Mouse (Mus musculus) intestine, embryonic 14.5 days (tissue): ENCODE measurements around the gene Galnt14. TPM values are rescaled to one million over a fixed set of nuclear protein-coding genes. Genes with fewer than 3 reads are reported as not detected.

Experiments used
- ATAC-seq: fragments of 200-750 bp; cut with Nextera tagmentation; replicated peaks from 2 replicates; pipeline ENCODE4 v1.8.0; 2017; ENCODE audit warnings: low read depth, moderate number of reproducible peaks, moderate TSS enrichment, moderate library complexity; ENCODE audit not compliant: low FRiP score, low TSS enrichment
- DNase-seq: peaks from one replicate; pipeline ENCODE4 v3.0.0-alpha.2; 2018; ENCODE audit warnings: low spot score
- H3K27ac ChIP-seq: fragments of 300-500 bp; sonication (generic); 2 replicates; pipeline ENCODE4 v1.5.1; 2014; ENCODE audit warnings: low read depth, mild to moderate bottlenecking, control low read depth
- H3K27me3 ChIP-seq: fragments of 300-500 bp; sonication (generic); replicated peaks from 2 replicates; pipeline ENCODE4 v1.6.1; 2014; ENCODE audit warnings: low read length, control low read depth; ENCODE audit not compliant: control insufficient read depth, insufficient read depth
- H3K36me3 ChIP-seq: fragments of 300-500 bp; sonication (generic); 2 replicates; pipeline ENCODE4 v1.6.1; 2014; ENCODE audit warnings: low read length, control low read depth; ENCODE audit not compliant: control insufficient read depth, insufficient read depth
- H3K4me1 ChIP-seq: fragments of 300-500 bp; sonication (generic); replicated peaks from 2 replicates; pipeline ENCODE4 v1.6.1; 2014; ENCODE audit warnings: low read length, control low read depth, mixed read lengths; ENCODE audit not compliant: control insufficient read depth, insufficient read depth
- H3K4me2 ChIP-seq: fragments of 300-500 bp; sonication (generic); 2 replicates; pipeline ENCODE4 v1.6.1; 2014; ENCODE audit warnings: low read length
- H3K4me3 ChIP-seq: fragments of 300-500 bp; sonication (generic); 2 replicates; pipeline ENCODE4 v1.5.1; 2014; ENCODE audit warnings: low read depth, low read length, control low read depth, mixed read lengths
- H3K9ac ChIP-seq: fragments of 300-500 bp; sonication (generic); 2 replicates; pipeline ENCODE4 v1.6.1; 2014; ENCODE audit warnings: mild to moderate bottlenecking, low read length
- H3K9me3 ChIP-seq: fragments of 300-500 bp; sonication (generic); 2 replicates; pipeline ENCODE4 v1.6.1; 2016; ENCODE audit warnings: low read length, control low read depth; ENCODE audit not compliant: control insufficient read depth
- WGBS: fragments of 180-500 bp; shearing (Covaris S2); extraction: QIAGEN DNeasy Blood & Tissue Kit; methylation state at CpG from one replicate; pipeline ENCODE4 v1.1.7; 2014; 5-methylcytosine and 5-hydroxymethylcytosine counted together
- polyA plus RNA-seq: library from polyadenylated mRNA; unstranded; fragments of >200 nt; fragmentation: Nextera tagmentation; extraction: Ambion mirVana; gene quantifications from 2 replicates; pipeline ENCODE4 v1.2.1, GENCODE M21; 2014

The Galnt14 gene
- polyA plus RNA-seq, 1 experiment from 2014 or later = 1.2 TPM

DNA sequence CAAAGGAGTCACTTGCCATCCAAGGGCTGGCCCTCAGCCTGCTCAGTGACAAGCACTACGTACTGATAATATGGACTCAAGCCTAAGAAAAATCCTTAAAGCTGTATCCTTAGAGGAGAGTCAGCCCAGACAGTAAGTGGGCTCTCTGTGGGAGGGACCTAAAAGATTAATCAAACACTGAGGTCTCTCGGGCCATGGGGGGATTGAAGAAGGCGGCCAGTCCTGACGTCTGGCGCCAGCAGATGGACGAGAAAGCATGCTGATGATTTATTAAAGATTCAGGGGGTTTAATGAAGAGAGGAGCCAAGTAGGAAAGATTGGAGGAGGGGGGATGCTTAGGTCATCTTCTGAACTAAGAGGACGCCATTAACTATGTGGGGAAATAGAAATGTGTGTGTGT is 162.1 kb downstream of the Galnt14 start:
- no peak overlapping the region for H3K9ac ChIP-seq
- 45% methylated on average over 7 of the region's 7 CpGs for WGBS
- no peak for DNase-seq
- no peak overlapping the region for H3K27ac ChIP-seq
- no peak for ATAC-seq
- H3K4me3 ChIP-seq = no peak overlapping the region
- no peak overlapping the region for H3K4me2 ChIP-seq
- H3K9me3 ChIP-seq = no peaks in the 10 kb centered on the region
- H3K27me3 ChIP-seq = no peaks in the 10 kb centered on the region
- no peaks in the 10 kb centered on the region for H3K36me3 ChIP-seq
- no peaks in the 10 kb centered on the region for H3K4me1 ChIP-seq

- Histone ChIP-seq H3K9ac (no peak overlapping the region), H3K4me3 (no peak overlapping the region), H3K36me3 (no peaks in the 10 kb centered on the region), H3K4me2 (no peak overlapping the region), H3K4me1 (no peaks in the 10 kb centered on the region), H3K27me3 (no peaks in the 10 kb centered on the region), H3K9me3 (no peaks in the 10 kb centered on the region), H3K27ac (no peak overlapping the region)
- ATAC-seq = no peak
- DNase-seq = no peak
- 54% methylated on average over 2 of the region's 2 CpGs for WGBS
Measured at GRCm38 (mm10) chr17:73547483-73547882, 162.8 kb downstream of the Galnt14 start.

DNA sequence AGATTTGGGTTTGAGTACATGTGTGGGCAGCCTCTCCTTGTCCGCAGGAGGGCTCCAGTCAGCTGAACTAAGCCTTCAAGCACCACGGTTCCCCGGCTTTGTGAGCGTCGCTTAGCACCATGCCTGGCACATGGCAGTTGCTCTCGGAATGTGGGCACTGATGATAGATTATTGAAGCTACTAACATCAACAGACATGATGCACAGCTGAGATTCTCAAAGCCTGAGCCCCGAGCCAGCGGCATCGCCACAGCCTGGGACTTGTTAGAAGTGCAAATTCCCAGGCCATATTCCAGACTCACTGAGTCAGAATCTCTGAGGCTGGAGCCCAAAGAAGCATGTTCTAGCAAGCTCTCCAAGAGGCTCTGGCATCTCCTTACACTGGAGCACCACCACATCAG is 168.3 kb downstream of the Galnt14 start:
- no peaks in the 10 kb centered on the region for H3K27me3 ChIP-seq
- no peak overlapping the region for H3K27ac ChIP-seq
- no peak overlapping the region for H3K4me3 ChIP-seq
- no peaks in the 10 kb centered on the region for H3K9me3 ChIP-seq
- 76% methylated on average over 9 of the region's 9 CpGs for WGBS
- no peak overlapping the region for H3K9ac ChIP-seq
- H3K4me1 ChIP-seq = no peaks in the 10 kb centered on the region
- DNase-seq (no peak), ATAC-seq (no peak)
- H3K4me2 ChIP-seq = no peak overlapping the region
- H3K36me3 ChIP-seq = no peaks in the 10 kb centered on the region

DNA sequence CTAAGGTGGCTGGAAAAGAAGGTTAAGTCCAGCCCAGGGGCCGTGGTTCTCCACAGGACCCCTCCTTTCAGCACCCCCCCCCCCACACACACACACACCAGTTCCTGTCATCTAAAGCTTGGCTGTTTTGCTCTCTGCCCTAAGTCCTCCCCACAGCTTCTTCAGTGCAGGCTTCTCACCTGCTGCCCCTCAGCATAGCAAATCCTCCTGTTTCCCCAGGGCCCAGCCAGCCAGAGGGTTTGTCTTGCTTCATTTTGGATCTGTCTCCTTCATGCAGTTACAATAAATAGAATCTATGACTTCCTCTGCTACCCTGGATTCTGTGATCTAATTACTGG is 169.1 kb downstream of the Galnt14 start:
- Histone ChIP-seq H3K27me3 (no peaks in the 10 kb centered on the region), H3K4me2 (no peak overlapping the region), H3K27ac (no peak overlapping the region), H3K4me1 (no peaks in the 10 kb centered on the region), H3K4me3 (no peak overlapping the region), H3K9me3 (no peaks in the 10 kb centered on the region), H3K36me3 (no peaks in the 10 kb centered on the region), H3K9ac (no peak overlapping the region)
- no peak for DNase-seq
- ATAC-seq = no peak
- 25% methylated on average over 1 of the region's 1 CpGs for WGBS

GRCm38 (mm10) chr17:73540409-73541232 is 169.6 kb downstream of the Galnt14 start:
- H3K27me3 ChIP-seq = no peaks in the 10 kb centered on the region
- H3K27ac ChIP-seq = no peak overlapping the region
- H3K9ac ChIP-seq = no peak overlapping the region
- H3K4me3 ChIP-seq = no peak overlapping the region
- H3K9me3 ChIP-seq = no peaks in the 10 kb centered on the region
- no peak for ATAC-seq
- no peak overlapping the region for H3K4me2 ChIP-seq
- H3K36me3 ChIP-seq = no peaks in the 10 kb centered on the region
- DNase-seq = no peak
- 33% methylated on average over 14 of the region's 14 CpGs for WGBS
- H3K4me1 ChIP-seq = no peaks in the 10 kb centered on the region

GRCm38 (mm10) chr17:73531896-73532295 is 178.4 kb downstream of the Galnt14 start:
- no peaks in the 10 kb centered on the region for H3K9me3 ChIP-seq
- no peak for DNase-seq
- 92% methylated on average over 2 of the region's 2 CpGs for WGBS
- no peak overlapping the region for H3K9ac ChIP-seq
- no peaks in the 10 kb centered on the region for H3K27me3 ChIP-seq
- no peak for ATAC-seq
- no peak overlapping the region for H3K4me2 ChIP-seq
- no peak overlapping the region for H3K27ac ChIP-seq
- H3K4me1 ChIP-seq = no peaks in the 10 kb centered on the region
- H3K4me3 ChIP-seq = no peak overlapping the region
- H3K36me3 ChIP-seq = no peaks in the 10 kb centered on the region

- H3K9me3 ChIP-seq = no peaks in the 10 kb centered on the region
- no peak overlapping the region for H3K9ac ChIP-seq
- no peak overlapping the region for H3K4me3 ChIP-seq
- H3K4me1 ChIP-seq = no peaks in the 10 kb centered on the region
- 90% methylated on average over 7 of the region's 7 CpGs for WGBS
- H3K27me3 ChIP-seq = no peaks in the 10 kb centered on the region
- DNase-seq = no peak
- no peak overlapping the region for H3K4me2 ChIP-seq
- no peak overlapping the region for H3K27ac ChIP-seq
- ATAC-seq = no peak
- H3K36me3 ChIP-seq = no peaks in the 10 kb centered on the region
Measured at GRCm38 (mm10) chr17:73522169-73522568, 188.1 kb downstream of the Galnt14 start.

DNA sequence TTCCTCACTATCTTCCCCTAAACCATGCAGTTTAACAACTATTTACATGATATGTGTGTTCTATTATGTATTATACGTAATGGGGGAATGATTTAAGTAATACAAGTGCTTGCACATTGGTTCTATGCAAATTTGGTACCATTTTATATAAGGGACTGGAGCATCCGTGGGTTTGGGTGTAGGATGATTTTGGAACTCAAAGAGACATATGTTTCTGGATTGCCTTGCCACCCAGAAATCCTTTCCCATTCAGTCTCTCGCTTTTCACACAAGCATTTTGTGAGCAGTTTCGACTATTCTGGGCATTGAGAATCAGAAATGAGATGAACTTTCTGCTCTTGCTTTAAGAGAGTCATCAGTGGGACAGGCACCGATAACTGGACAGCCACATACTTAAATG is 190.9 kb downstream of the Galnt14 start:
- Histone ChIP-seq H3K36me3 (no peaks in the 10 kb centered on the region), H3K9ac (no peak overlapping the region), H3K4me2 (no peak overlapping the region), H3K27ac (no peak overlapping the region), H3K9me3 (no peaks in the 10 kb centered on the region), H3K4me1 (no peaks in the 10 kb centered on the region), H3K27me3 (no peaks in the 10 kb centered on the region), H3K4me3 (no peak overlapping the region)
- DNase-seq (no peak), ATAC-seq (no peak)
- 84% methylated on average over 5 of the region's 5 CpGs for WGBS

DNA sequence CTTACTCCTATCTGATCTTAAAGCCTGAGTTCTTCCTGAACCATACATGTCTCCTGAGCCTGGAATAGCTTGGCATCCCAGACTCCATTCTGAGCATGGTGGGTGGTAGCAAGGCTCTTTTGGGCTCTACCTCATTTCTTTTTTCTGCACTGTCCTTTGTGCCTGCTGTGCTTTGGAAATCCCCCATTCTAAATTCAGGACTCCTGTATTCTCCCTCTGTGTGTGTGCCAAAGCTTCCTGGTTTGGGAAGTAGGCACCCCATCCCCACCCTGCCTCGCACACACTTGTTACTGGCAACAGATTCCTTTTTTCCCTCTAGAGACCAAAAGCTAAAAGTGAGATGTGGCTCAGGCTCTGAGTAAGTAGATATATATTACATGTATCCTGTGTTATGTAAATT is 191.9 kb downstream of the Galnt14 start:
- no peak for DNase-seq
- no peak for ATAC-seq
- H3K9me3 ChIP-seq = no peaks in the 10 kb centered on the region
- H3K36me3 ChIP-seq = no peaks in the 10 kb centered on the region
- H3K4me3 ChIP-seq = no peak overlapping the region
- H3K27me3 ChIP-seq = no peaks in the 10 kb centered on the region
- no peak overlapping the region for H3K9ac ChIP-seq
- 82% methylated on average over 1 of the region's 1 CpGs for WGBS
- no peak overlapping the region for H3K4me2 ChIP-seq
- H3K27ac ChIP-seq = no peak overlapping the region
- H3K4me1 ChIP-seq = no peaks in the 10 kb centered on the region
